13 mouse cellular contexts compared by ENCODE assay signal in the genomic region with DNA sequence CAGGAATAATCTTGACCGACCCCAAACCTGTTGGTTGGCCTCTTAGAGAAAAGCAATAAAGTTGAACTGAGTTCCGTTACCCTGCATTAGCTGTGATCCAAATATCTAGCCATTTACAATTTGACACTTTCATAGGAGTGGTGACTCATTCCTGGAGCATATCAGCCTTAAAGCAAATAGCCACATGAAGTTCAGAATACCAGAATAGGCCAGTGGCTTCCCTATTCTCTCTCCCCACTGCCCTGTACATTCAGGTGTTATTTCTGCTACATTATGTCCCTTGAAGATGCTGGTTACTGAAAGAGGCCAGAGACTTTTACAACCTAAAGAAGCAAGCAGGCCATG.
A peak's percentile ranks its signal among the peaks of the same experiment; 100 is the strongest.
DNase-seq lines count a peak whose midpoint lies in the region; ATAC-seq and TF ChIP-seq lines count a peak whose summit lies in the region.
"Had no signal": no experiment of that assay in that cellular context is flagged by ENCODE, and none has a peak within 500 bp of the region (broad histone marks: within the 10 kb centered on the region; RNA-seq: fewer than 3 reads in every experiment).

No protein-coding gene starts in this region.

- ATAC-seq in kidney, embryonic 15.5 days (replicated peaks; ENCODE audit: low FRiP score): no peak
- ATAC-seq in liver, embryonic 15.5 days (ENCODE audit: insufficient read depth): no peak

- no peak overlapping the region for H3K4me3 ChIP-seq in kidney, embryonic 15.5 days (replicated peaks)
- H3K4me3 ChIP-seq in embryonic fibroblast, embryonic 13.5 days (ENCODE audit: insufficient read depth, low read length): no peak overlapping the region
- peak overlapping the region; percentile 43 for H3K4me3 ChIP-seq in liver, embryonic 15.5 days (replicated peaks)
- H3K4me3 ChIP-seq: hindbrain, embryonic 15.5 days had no signal

- H3K27ac ChIP-seq in kidney, embryonic 15.5 days: peak overlapping the region; percentile 86
- peak overlapping the region; percentile 98 for H3K27ac ChIP-seq in embryonic fibroblast, embryonic 13.5 days (ENCODE audit: insufficient read depth, low read length)
- H3K27ac ChIP-seq in liver, embryonic 15.5 days (replicated peaks): peak overlapping the region; percentile 92
- H3K27ac ChIP-seq: hindbrain, embryonic 15.5 days; macrophage had no signal

- peak overlapping the region; percentile 35 for H3K4me2 ChIP-seq in kidney, embryonic 15.5 days
- peak overlapping the region; percentile 67 for H3K4me2 ChIP-seq in liver, embryonic 15.5 days
- H3K4me2 ChIP-seq: hindbrain, embryonic 15.5 days had no signal

- DNase-seq in adrenal gland, adult 2 months: peak; percentile 2
- DNase-seq in adrenal gland, postnatal 14 days: no peak
- DNase-seq in kidney, postnatal 25 days: no peak
- no peak for DNase-seq in urinary bladder, adult 2 months (ENCODE audit: low spot score)
- no peak for DNase-seq in left cerebral cortex, adult 8-10 months (ENCODE audit: low spot score in 2 of 2)
- DNase-seq: cerebellum, adult 9-11 months; thymus, postnatal 36 days had no signal

- H3K4me1 ChIP-seq in kidney, embryonic 15.5 days: peaks cover 35% of the 10 kb centered on the region
- peaks cover 14% of the 10 kb centered on the region for H3K4me1 ChIP-seq in embryonic fibroblast, embryonic 13.5 days (ENCODE audit: control insufficient read depth, insufficient read depth, low read length)
- H3K4me1 ChIP-seq in liver, embryonic 15.5 days (replicated peaks): peaks cover 33% of the 10 kb centered on the region

- H3K9ac ChIP-seq in kidney, embryonic 15.5 days: no peak overlapping the region
- H3K9ac ChIP-seq in liver, embryonic 15.5 days: no peak overlapping the region; the same call in 1 of the 2 replicates
- H3K9ac ChIP-seq: hindbrain, embryonic 15.5 days had no signal

- peaks cover 2% of the 10 kb centered on the region; the same call in 1 of the 2 replicates for H3K36me3 ChIP-seq in kidney, embryonic 15.5 days
- H3K36me3 ChIP-seq in liver, embryonic 15.5 days (replicated peaks): no peaks in the 10 kb centered on the region; the same call in 1 of the 2 replicates
- H3K36me3 ChIP-seq: G1E; hindbrain, embryonic 15.5 days had no signal

- H3K9me3 ChIP-seq in kidney, embryonic 15.5 days (replicated peaks): peaks cover 7% of the 10 kb centered on the region
- H3K9me3 ChIP-seq in liver, embryonic 15.5 days (replicated peaks): no peaks in the 10 kb centered on the region
- H3K9me3 ChIP-seq: hindbrain, embryonic 15.5 days had no signal

- TF ChIP-seq POLR2A in embryonic fibroblast, embryonic 13.5 days (IDR thresholded peaks at IDR 0.05; ENCODE audit: low read depth, low read length): no peak

- H3K27me3 ChIP-seq in kidney, embryonic 15.5 days: no peaks in the 10 kb centered on the region
- no peaks in the 10 kb centered on the region for H3K27me3 ChIP-seq in liver, embryonic 15.5 days
- H3K27me3 ChIP-seq: hindbrain, embryonic 15.5 days had no signal

- WGBS in kidney, embryonic 15.5 days: 18% methylated on average over 2 of the region's 2 CpGs
- 34% methylated on average over 2 of the region's 2 CpGs for WGBS in liver, embryonic 15.5 days (ENCODE audit: insufficient replicate concordance)

- no peak for TF ChIP-seq CTCF in embryonic fibroblast, embryonic 13.5 days (IDR thresholded peaks at IDR 0.05; ENCODE audit: borderline replicate concordance, insufficient read depth, low read length)
